Mouse (Mus musculus) neural tube, embryonic 11.5 days (tissue): ENCODE data around the gene Zfp804b. TPM values are rescaled to one million over a fixed set of nuclear protein-coding genes. Genes with fewer than 3 reads are reported as not detected.
"Not testable (repeated sequence)": the region's sequence is repeated elsewhere in the genome, so short reads cannot be mapped to it uniquely, and the experiment has no call there.

Experiments
- ATAC-seq: fragments of 200-750 bp; cut with Nextera tagmentation; 2 replicates; pipeline ENCODE4 v1.8.0; 2017; ENCODE audit warnings: moderate number of reproducible peaks, mild to moderate bottlenecking, moderate TSS enrichment, moderate library complexity; ENCODE audit not compliant: insufficient read depth, low FRiP score, low TSS enrichment
- DNase-seq: peaks from one replicate; pipeline ENCODE4 v3.0.0-alpha.2; 2015; ENCODE audit warnings: low spot score
- H3K27ac ChIP-seq: fragments of 300-500 bp; sonication (generic); 2 replicates; pipeline ENCODE4 v1.5.1; 2014; ENCODE audit warnings: low read depth, mild to moderate bottlenecking, low read length
- H3K27me3 ChIP-seq: fragments of 300-500 bp; sonication (generic); 2 replicates; pipeline ENCODE4 v1.6.1; 2014; ENCODE audit warnings: mild to moderate bottlenecking, low read length, mixed read lengths; ENCODE audit not compliant: control insufficient read depth, insufficient read depth
- H3K36me3 ChIP-seq: fragments of 300-500 bp; sonication (generic); 2 replicates; pipeline ENCODE4 v1.6.1; 2014; ENCODE audit warnings: mild to moderate bottlenecking, low read length, moderate library complexity, mixed read lengths; ENCODE audit not compliant: control insufficient read depth, insufficient read depth
- H3K4me1 ChIP-seq: fragments of 300-500 bp; sonication (generic); 2 replicates; pipeline ENCODE4 v1.6.1; 2014; ENCODE audit warnings: low read length, mixed read lengths; ENCODE audit not compliant: control insufficient read depth, insufficient read depth
- H3K4me2 ChIP-seq: fragments of 300-500 bp; sonication (generic); 2 replicates; pipeline ENCODE4 v1.6.1; 2014; ENCODE audit warnings: low read depth, mild to moderate bottlenecking, moderate library complexity
- H3K4me3 ChIP-seq: fragments of 300-500 bp; sonication (generic); 2 replicates; pipeline ENCODE4 v1.5.1; 2014; ENCODE audit warnings: low read depth, low read length
- H3K9ac ChIP-seq: fragments of 300-500 bp; sonication (generic); 2 replicates; pipeline ENCODE4 v1.6.1; 2014; ENCODE audit warnings: mild to moderate bottlenecking, low read length
- H3K9me3 ChIP-seq: fragments of 300-500 bp; sonication (generic); 2 replicates; pipeline ENCODE4 v1.6.1; 2016; ENCODE audit warnings: low read length; ENCODE audit not compliant: control insufficient read depth
- WGBS: fragments of 180-500 bp; shearing (Covaris S2); extraction: QIAGEN DNeasy Blood & Tissue Kit; methylation state at CpG from one replicate; pipeline ENCODE4 v1.1.7; 2014; 5-methylcytosine and 5-hydroxymethylcytosine counted together
- polyA plus RNA-seq: library from polyadenylated mRNA; unstranded; fragments of >200 nt; fragmentation: Nextera tagmentation; extraction: Ambion mirVana; gene quantifications from 2 replicates; pipeline ENCODE4 v1.2.1, GENCODE M21; 2014

Zfp804b gene
- polyA plus RNA-seq: 0.09 and 0.19 TPM in 2 replicates

DNA sequence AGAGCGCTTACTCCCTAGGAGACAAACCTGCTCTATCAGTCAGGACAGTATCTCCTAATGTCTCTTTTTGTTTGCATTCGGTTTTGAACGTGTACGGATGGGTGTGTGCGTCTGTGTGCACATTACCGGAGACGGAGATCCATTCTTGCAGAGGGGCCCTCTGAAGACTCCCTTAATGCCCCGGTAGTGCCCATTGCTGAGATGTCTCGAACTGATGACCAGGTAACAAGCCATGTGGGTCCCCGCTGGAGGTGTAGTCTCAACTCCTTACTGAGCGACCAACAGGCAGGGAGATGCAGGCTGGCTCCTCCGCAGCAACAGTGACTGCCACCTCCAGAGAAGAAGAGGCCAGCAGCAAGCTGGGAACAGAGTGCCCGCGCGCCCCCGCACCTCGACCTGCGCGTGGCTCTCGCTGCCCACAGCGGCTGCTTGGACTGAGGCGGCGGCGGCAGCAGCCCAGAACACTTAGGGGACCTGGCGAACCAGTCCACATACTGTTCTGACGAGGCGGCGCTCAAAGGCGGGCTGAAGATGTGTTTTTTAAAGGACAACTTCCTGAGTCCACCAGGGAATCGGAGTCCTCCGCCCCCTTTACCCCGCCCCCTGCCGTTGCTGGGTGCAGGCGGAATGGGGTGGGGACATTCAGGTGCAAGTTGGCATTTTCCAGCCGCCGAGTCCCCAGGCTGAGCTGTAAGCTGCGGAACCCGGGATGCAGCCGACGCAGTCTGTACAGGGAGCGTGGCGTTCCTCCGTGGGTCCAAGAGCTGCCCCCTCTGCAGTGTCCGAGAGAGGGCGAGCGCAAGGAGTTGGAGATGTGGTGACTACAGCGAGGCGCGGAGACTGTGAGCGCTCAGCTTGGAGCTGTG is at the start of gene Zfp804b:
Gene Zfp804b, minus strand, starts transcription at position 612 of the 866 bp plus-strand sequence.
- no peaks in the 10 kb centered on the region for H3K27me3 ChIP-seq
- WGBS: under 1% methylated on average over 50 of the region's 50 CpGs
- ATAC-seq: peak; percentile 89

DNA sequence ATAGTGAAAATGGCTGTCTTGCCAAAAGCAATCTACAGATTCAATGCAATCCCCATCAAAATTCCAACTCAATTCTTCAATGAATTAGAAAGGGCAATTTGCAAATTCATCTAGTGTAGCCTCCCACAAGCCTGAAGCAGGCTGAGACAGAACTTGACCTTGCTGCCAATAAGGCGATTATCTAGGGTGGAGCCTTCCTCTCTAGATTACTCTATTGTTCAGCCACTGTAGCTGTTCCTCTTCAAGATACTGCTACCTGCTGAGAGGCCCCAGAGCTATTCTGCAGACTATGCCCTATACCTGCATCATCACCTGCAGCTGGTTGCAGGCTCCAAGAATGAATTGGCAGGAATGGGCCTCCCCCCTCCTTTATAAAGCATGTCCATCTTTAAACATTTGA is 20.1 kb upstream of the Zfp804b start:
- not testable (repeated sequence) for H3K9me3 ChIP-seq, H3K27ac ChIP-seq, DNase-seq, H3K4me1 ChIP-seq, H3K9ac ChIP-seq, H3K27me3 ChIP-seq, H3K36me3 ChIP-seq, H3K4me3 ChIP-seq, H3K4me2 ChIP-seq, ATAC-seq
- 96% methylated on average over 1 of the region's 1 CpGs for WGBS

More for the DNA sequence above, at the start of gene Zfp804b:
- peak within 1 kb of the TSS; percentile 90 for H3K4me2 ChIP-seq
- H3K27ac ChIP-seq: no peak within 1 kb of the TSS
- peak within 1 kb of the TSS; percentile 61 for H3K9ac ChIP-seq
- DNase-seq: peak; percentile 68
- peak within 1 kb of the TSS; percentile 58 for H3K4me3 ChIP-seq
- H3K36me3 ChIP-seq: no peaks in the 10 kb centered on the region
- H3K9me3 ChIP-seq: no peaks in the 10 kb centered on the region
- H3K4me1 ChIP-seq: no peaks in the 10 kb centered on the region

DNA sequence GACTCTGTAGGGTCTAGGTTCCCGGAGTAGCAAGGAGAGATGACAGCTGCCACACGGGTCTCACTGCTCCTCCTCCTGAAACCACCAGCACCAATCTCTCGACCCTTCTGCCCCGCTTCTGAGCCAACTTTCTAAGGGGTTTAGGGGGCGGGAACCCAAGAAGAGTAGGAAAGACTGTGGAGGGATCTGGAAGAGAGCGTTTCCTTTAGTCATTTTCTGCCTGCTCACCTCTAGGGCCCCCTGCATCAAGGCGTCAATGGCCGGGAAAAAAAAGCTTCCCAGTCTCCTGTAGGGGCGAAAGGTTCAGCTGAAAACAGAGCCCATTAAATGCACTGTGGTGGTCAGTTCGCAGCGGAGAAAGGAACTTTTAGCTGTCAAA is 444 bp upstream of the Zfp804b start:
- no peaks in the 10 kb centered on the region for H3K36me3 ChIP-seq
- H3K4me1 ChIP-seq: no peaks in the 10 kb centered on the region
- no peak overlapping the region for H3K27ac ChIP-seq
- H3K9ac ChIP-seq: peak overlapping the region; percentile 61; the same call in 1 of the 2 replicates
- H3K4me2 ChIP-seq: peak overlapping the region; percentile 90
- DNase-seq (no peak), ATAC-seq (peak; percentile 53)
- peak overlapping the region; percentile 58 for H3K4me3 ChIP-seq
- no peaks in the 10 kb centered on the region for H3K27me3 ChIP-seq
- WGBS: under 1% methylated on average over 11 of the region's 11 CpGs
- no peaks in the 10 kb centered on the region for H3K9me3 ChIP-seq

DNA sequence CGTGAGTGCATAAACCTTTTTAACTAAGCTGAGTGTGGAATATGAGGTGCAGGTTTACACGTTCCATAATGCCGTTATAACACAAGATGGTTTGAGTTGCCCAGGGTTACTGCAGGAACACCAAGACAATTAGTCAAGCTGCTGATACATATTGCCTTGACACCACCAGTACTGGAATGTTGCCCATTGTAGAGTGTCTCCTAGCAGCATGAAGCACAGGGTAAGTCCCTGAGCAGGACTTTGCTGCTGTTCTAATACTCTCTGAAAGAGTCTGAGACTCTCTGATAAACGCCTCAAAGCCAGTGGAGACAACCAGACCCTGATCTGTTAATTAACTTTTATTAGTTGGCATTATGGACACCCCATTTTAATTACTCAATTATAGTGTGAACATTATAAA is 19.0 kb downstream of the Zfp804b start:
- H3K4me3 ChIP-seq: no peak overlapping the region
- ATAC-seq: no peak
- no peaks in the 10 kb centered on the region for H3K4me1 ChIP-seq
- no peak overlapping the region for H3K4me2 ChIP-seq
- no peaks in the 10 kb centered on the region for H3K36me3 ChIP-seq
- H3K9me3 ChIP-seq: no peaks in the 10 kb centered on the region
- DNase-seq: no peak
- H3K27ac ChIP-seq: no peak overlapping the region
- no peaks in the 10 kb centered on the region for H3K27me3 ChIP-seq
- H3K9ac ChIP-seq: no peak overlapping the region
- WGBS: 87% methylated on average over 4 of the region's 4 CpGs

DNA sequence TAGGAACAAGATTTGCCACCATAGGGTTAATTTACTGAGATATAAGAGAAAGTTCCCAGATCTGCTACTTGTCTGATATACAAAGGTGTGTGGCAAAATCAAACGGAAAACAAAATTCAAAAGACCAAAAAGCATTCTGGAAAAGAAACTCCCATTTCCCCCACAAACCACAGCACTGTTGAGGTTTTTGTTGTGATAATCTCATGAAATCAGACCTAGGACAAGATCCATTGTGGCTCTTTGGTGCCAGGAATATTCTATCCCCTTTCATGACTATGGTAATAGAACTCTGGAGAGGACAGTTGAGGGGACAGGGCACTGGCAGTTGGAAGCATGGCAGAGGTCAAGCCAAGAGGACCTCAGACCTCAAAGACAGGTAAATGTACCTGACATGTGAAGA is 40.7 kb downstream of the Zfp804b start, which contains the start of gene Tex47:
Gene Tex47, plus strand, starts transcription at position 301 of the 400 bp plus-strand sequence.
- Histone ChIP-seq H3K4me1 (no peaks in the 10 kb centered on the region), H3K27me3 (no peaks in the 10 kb centered on the region)
- WGBS: 86% methylated on average over 1 of the region's 1 CpGs

DNA sequence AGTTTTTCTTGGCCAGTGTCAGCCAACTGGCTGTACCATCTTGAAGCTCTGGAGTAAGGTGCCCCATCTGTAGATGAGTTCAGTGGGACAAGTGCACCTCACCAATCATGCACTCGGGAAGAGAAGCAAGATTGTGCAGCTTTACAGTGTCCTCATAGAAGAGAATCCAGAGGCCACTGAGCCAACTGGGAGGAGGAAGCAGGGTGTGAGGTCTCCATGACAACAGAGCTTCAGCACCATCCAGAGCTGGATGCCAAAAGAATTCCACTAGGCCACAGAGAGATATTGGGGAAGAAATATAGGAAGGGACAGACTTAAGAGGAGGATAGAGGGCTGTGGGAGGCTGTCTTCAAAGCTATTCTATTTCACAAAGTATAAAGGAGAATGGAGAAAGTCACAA is 41.6 kb downstream of the Zfp804b start:
- Histone ChIP-seq H3K36me3 (no peaks in the 10 kb centered on the region), H3K9me3 (no peaks in the 10 kb centered on the region), H3K4me2 (no peak overlapping the region), H3K27me3 (no peaks in the 10 kb centered on the region), H3K4me1 (no peaks in the 10 kb centered on the region), H3K9ac (no peak overlapping the region), H3K27ac (no peak overlapping the region), H3K4me3 (no peak overlapping the region)
- DNase-seq (no peak), ATAC-seq (no peak)
- WGBS: 83% methylated on average over 1 of the region's 1 CpGs

More for the DNA sequence above, 40.7 kb downstream of the Zfp804b start, which contains the start of gene Tex47:
- DNase-seq: no peak
- Histone ChIP-seq H3K9ac (no peak within 1 kb of the TSS), H3K36me3 (no peaks in the 10 kb centered on the region), H3K9me3 (no peaks in the 10 kb centered on the region), H3K4me2 (no peak within 1 kb of the TSS), H3K4me3 (no peak within 1 kb of the TSS), H3K27ac (no peak within 1 kb of the TSS)
- ATAC-seq: no peak

DNA sequence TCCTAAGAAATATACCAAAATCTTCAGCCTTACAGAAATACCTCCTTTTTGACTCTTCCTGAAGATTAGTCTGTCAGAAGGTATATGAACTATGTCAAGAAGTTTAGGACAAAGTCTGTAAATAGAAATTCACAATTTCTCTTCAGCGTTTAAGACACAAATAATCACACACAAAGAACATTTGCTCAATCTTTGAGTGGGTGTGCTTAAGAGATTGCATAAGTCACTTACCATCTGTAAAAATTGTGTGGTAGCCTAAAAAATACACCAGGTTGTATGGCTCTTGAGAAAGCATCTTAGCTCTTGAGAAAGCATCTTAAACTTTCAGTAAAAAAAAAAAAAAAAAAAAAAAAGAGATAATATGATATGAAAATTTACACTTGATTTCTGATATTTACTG is 60.2 kb downstream of the Zfp804b start:
- Histone ChIP-seq H3K4me3 (no peak overlapping the region), H3K27ac (no peak overlapping the region), H3K36me3 (no peaks in the 10 kb centered on the region), H3K4me1 (no peaks in the 10 kb centered on the region), H3K9me3 (no peaks in the 10 kb centered on the region), H3K27me3 (no peaks in the 10 kb centered on the region), H3K9ac (no peak overlapping the region), H3K4me2 (no peak overlapping the region)
- no peak for DNase-seq
- no peak for ATAC-seq
- WGBS: 98% methylated on average over 1 of the region's 1 CpGs

DNA sequence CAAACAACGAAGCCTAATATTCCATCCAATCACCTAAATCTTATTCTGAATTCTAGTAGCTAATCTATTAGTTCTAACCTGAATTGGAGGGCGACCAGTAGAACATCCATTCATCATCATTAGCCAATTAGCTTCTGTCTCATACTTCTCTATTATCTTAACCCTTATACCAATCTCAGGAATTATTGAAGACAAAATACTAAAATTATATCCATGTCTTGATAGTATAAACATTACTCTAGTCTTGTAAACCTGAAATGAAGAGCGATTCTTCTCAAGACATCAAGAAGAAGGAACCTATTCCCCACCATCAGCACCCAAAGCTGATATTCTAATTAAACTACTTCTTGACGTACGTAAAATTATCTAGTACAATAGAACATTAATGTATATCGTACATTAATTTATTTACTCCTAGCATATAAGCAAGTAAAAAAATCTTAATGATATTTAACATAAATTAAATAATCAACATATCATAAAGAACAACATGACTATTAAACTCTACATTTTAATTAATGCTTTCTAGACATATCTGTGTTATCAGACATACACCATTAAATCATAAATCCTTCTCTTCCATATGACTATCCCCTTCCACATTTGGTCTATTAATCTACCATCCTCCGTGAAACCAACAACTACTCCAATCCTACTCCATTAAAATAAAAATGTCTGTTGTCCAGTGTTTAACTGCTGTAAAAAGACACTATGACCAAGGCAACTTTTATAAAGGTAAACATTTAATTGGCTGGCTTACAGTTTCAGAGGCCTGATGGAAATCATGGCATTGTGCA is 67.7 kb downstream of the Zfp804b start:
- no peaks in the 10 kb centered on the region for H3K9me3 ChIP-seq
- no peaks in the 10 kb centered on the region for H3K27me3 ChIP-seq
- H3K36me3 ChIP-seq: no peaks in the 10 kb centered on the region
- no peak overlapping the region for H3K27ac ChIP-seq
- no peak for ATAC-seq
- no peak for DNase-seq
- no peak overlapping the region for H3K9ac ChIP-seq
- 92% methylated on average over 7 of the region's 7 CpGs for WGBS
- no peaks in the 10 kb centered on the region for H3K4me1 ChIP-seq
- H3K4me3 ChIP-seq: no peak overlapping the region
- H3K4me2 ChIP-seq: no peak overlapping the region
